Comparison of ENCODE assay signal across 9 mouse cellular contexts in genomic region chr4:133625621-133626071, GRCm38 (mm10). TPM values are rescaled to one million over a fixed set of nuclear protein-coding genes. Genes with fewer than 3 reads are reported as not detected.
DNase-seq lines count a peak whose midpoint lies in the region; ATAC-seq lines count a peak whose summit lies in the region.
"Had no signal": no experiment of that assay in that cellular context is flagged by ENCODE, and none has a peak within 500 bp of the region (broad histone marks: within the 10 kb centered on the region; RNA-seq: fewer than 3 reads in every experiment).

No protein-coding gene starts in this region.

- 60% methylated on average over 11 of the region's 11 CpGs for WGBS in heart, embryonic 11.5 days (ENCODE audit: insufficient replicate concordance)

- H3K9me3 ChIP-seq in heart, embryonic 11.5 days (replicated peaks; ENCODE audit: control insufficient read depth, low read length), result no peaks in the 10 kb centered on the region
- no peaks in the 10 kb centered on the region for H3K9me3 ChIP-seq in megakaryocyte, embryonic 14.5 days
- H3K9me3 ChIP-seq: G1E had no signal

- H3K4me2 ChIP-seq in heart, embryonic 11.5 days, result no peak overlapping the region

- 0 out of 2 replicates have a peak, but pooled peaks have one; percentile 50 for ATAC-seq in heart, embryonic 11.5 days (replicated peaks; ENCODE audit: insufficient number of reproducible peaks, low FRiP score, low TSS enrichment)

- no peak overlapping the region for H3K4me3 ChIP-seq in heart, embryonic 11.5 days (ENCODE audit: low read depth, low read length)
- H3K4me3 ChIP-seq in megakaryocyte, embryonic 14.5 days (replicated peaks), result peak overlapping the region; percentile 83

- no peak overlapping the region for H3K9ac ChIP-seq in heart, embryonic 11.5 days (ENCODE audit: low read depth, low read length)

- H3K27ac ChIP-seq in heart, embryonic 11.5 days (ENCODE audit: low read depth, low read length), result peak overlapping the region; percentile 76

- DNase-seq in adrenal gland, postnatal 10 days, result peak; percentile 53
- no peak for DNase-seq in adrenal gland, adult 18-20 months (ENCODE audit: low spot score in 2 of 2)
- peak; percentile 55 for DNase-seq in MN1 (ENCODE audit: low spot score)
- peak; percentile 85 for DNase-seq in kidney, postnatal 10 days
- DNase-seq in layer of hippocampus, adult 8-10 months (ENCODE audit: low spot score in 2 of 2), result no peak
- no peak for DNase-seq in right cerebral cortex, postnatal 36 days (ENCODE audit: low spot score in 2 of 2)

- H3K36me3 ChIP-seq in heart, embryonic 11.5 days (ENCODE audit: control insufficient read depth, insufficient read depth, low read length), result peaks cover 6% of the 10 kb centered on the region; the same call in 1 of the 2 replicates
- peaks cover 79% of the 10 kb centered on the region for H3K36me3 ChIP-seq in megakaryocyte, embryonic 14.5 days (replicated peaks; ENCODE audit: low read length)

- H3K4me1 ChIP-seq in heart, embryonic 11.5 days (ENCODE audit: control insufficient read depth, insufficient read depth, low read length), result 0 out of 2 replicates have a peak, but pooled peaks cover 2% of the 10 kb centered on the region
- H3K4me1 ChIP-seq in megakaryocyte, embryonic 14.5 days, result peaks cover 88% of the 10 kb centered on the region

- H3K27me3 ChIP-seq in heart, embryonic 11.5 days (ENCODE audit: control insufficient read depth, insufficient read depth, low read length), result no peaks in the 10 kb centered on the region
- H3K27me3 ChIP-seq in megakaryocyte, embryonic 14.5 days (replicated peaks), result no peaks in the 10 kb centered on the region

RNA-seq across cellular contexts. Expression of gene Sfn, which starts 23.7 kb away (rescaled TPM):
- 1 to 10 TPM; 2.2 to 3.8 TPM for total RNA-seq in adrenal gland, postnatal 10 days (2021)
- 1 to 10 TPM; 1.4 to 1.9 TPM for total RNA-seq in adrenal gland, adult 18-20 months (2021)
- polyA plus RNA-seq in heart, embryonic 11.5 days (2014; fragmentation: Nextera tagmentation; extraction: Ambion mirVana), result 1.7 and 3.0 TPM in 2 replicates
- 9.2 and 15.3 TPM in 2 replicates for polyA plus RNA-seq in megakaryocyte, embryonic 14.5 days (2012; ENCODE audit: insufficient read depth, low replicate concordance)
- 1 to 10 TPM; 1.4 to 3.1 (median 2.1) TPM for total RNA-seq in layer of hippocampus, adult 8-10 months (2022)

RNA-seq across cellular contexts. Expression of gene Zdhhc18, which starts 24.3 kb away (rescaled TPM):
- total RNA-seq in adrenal gland, postnatal 10 days (2021), result 10 to 100 TPM; 25.3 to 26.0 TPM
- 10 to 100 TPM; 19.6 to 34.5 TPM for total RNA-seq in adrenal gland, adult 18-20 months (2021)
- polyA plus RNA-seq in heart, embryonic 11.5 days (2014; fragmentation: Nextera tagmentation; extraction: Ambion mirVana), result 1.5 and 2.5 TPM in 2 replicates
- polyA plus RNA-seq in megakaryocyte, embryonic 14.5 days (2012; ENCODE audit: insufficient read depth, low replicate concordance), result 53.7 and 98.5 TPM in 2 replicates
- 10 to 100 TPM; 30.7 to 44.0 (median 42.9) TPM for total RNA-seq in layer of hippocampus, adult 8-10 months (2022)

RNA-seq across cellular contexts. Expression of gene Gpn2, which starts 41.5 kb away (rescaled TPM):
- 10 to 100 TPM; 12.9 to 13.3 TPM for total RNA-seq in adrenal gland, postnatal 10 days (2021)
- 10 to 100 TPM; 16.2 to 16.4 TPM for total RNA-seq in adrenal gland, adult 18-20 months (2021)
- polyA plus RNA-seq in heart, embryonic 11.5 days (2014; fragmentation: Nextera tagmentation; extraction: Ambion mirVana), result 14.2 and 14.3 TPM in 2 replicates
- polyA plus RNA-seq in megakaryocyte, embryonic 14.5 days (2012; ENCODE audit: insufficient read depth, low replicate concordance), result 45.3 and 49.8 TPM in 2 replicates
- 10 to 100 TPM in 2 of 4 experiments, 1 to 10 TPM in 2; 9.3 to 11.8 (median 10.3) TPM for total RNA-seq in layer of hippocampus, adult 8-10 months (2022)

RNA-seq across cellular contexts. Expression of gene Pigv, which starts 46.8 kb away (rescaled TPM):
- 10 to 100 TPM; 11.9 to 18.6 TPM for total RNA-seq in adrenal gland, postnatal 10 days (2021)
- total RNA-seq in adrenal gland, adult 18-20 months (2021), result 10 to 100 TPM; 16.3 to 20.4 TPM
- 11.4 and 13.9 TPM in 2 replicates for polyA plus RNA-seq in heart, embryonic 11.5 days (2014; fragmentation: Nextera tagmentation; extraction: Ambion mirVana)
- 9.8 and 12.4 TPM in 2 replicates for polyA plus RNA-seq in megakaryocyte, embryonic 14.5 days (2012; ENCODE audit: insufficient read depth, low replicate concordance)
- 10 to 100 TPM in 2 of 4 experiments, 1 to 10 TPM in 2; 9.4 to 13.0 (median 11.3) TPM for total RNA-seq in layer of hippocampus, adult 8-10 months (2022)

RNA-seq across cellular contexts. Expression of gene Gpatch3, which starts 51.1 kb away (rescaled TPM):
- total RNA-seq in adrenal gland, postnatal 10 days (2021), result 1 to 10 TPM; 5.7 to 8.1 TPM
- 1 to 10 TPM; 5.7 to 7.2 TPM for total RNA-seq in adrenal gland, adult 18-20 months (2021)
- 5.0 and 6.0 TPM in 2 replicates for polyA plus RNA-seq in heart, embryonic 11.5 days (2014; fragmentation: Nextera tagmentation; extraction: Ambion mirVana)
- polyA plus RNA-seq in megakaryocyte, embryonic 14.5 days (2012; ENCODE audit: insufficient read depth, low replicate concordance), result 5.4 and 30.6 TPM in 2 replicates
- total RNA-seq in layer of hippocampus, adult 8-10 months (2022), result 1 to 10 TPM; 7.5 to 9.8 (median 8.8) TPM

Comparison
In these comparisons a context has a peak if more than half of its experiments do, and no peak if none do; other contexts are left out.
1. DNase-seq: peak in adrenal gland, postnatal 10 days (single experiment), MN1 (single experiment) and kidney, postnatal 10 days (single experiment); none in adrenal gland, adult 18-20 months (0 of 2), layer of hippocampus, adult 8-10 months (0 of 2) and right cerebral cortex, postnatal 36 days (0 of 2).